Mouse (Mus musculus): Measurements from ENCODE around the gene Babam1. TPM values are rescaled to one million over a fixed set of nuclear protein-coding genes. Genes with fewer than 3 reads are reported as not detected.

Gene Babam1
- total RNA-seq, 2 experiments from 2014 or later, result 90.2 to 130 TPM

DNA sequence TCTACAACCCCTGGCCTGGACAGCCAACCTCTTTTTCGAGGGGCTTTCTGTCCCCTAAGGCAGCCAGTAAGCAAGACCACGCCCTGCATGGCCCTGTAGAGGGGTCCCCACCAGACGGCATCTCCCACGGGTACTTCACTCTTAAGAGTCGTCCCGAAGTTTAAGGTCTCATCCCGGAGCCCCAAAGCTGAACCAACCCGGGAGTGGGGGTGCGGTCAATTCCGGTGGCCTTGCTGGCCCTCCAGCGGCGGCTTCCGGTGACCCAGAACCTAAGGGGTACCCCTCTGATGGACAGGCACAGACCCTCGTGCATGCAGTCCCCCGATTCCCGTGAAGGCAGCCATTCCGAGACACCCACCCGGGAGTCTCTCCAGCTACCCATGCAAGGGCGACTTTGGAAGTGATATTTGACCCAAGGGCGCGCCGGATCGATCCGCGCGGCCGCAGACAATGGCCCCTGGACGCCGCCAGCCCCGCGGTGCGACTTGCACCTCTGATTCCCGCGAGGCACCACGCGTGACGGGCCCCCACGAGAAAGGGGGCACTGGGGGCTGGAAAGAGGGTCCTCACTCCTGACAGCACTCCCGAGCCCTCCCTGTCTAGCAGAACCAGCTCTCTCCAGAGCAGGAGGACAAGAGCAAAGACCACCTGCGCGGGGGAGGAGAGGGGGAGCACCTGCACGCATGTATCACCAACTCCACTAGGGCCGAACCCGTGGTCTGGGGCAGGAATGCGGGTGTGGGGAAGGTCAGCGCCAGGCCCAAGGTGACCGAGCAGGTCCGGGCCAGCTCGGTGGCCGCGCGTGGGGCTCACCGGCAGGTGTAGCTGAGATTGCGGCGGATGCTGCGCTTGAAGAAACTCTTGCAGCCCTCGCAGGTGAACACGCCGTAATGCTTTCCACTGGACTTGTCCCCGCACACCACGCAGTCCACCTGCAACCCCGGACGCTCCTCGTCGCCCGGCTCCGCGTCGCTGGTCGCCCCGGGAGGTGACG is 16.2 kb upstream of the Babam1 start:
- no peak for ATAC-seq (replicated peaks; ENCODE audit: low FRiP score, low TSS enrichment, poor library complexity, severe bottlenecking)

DNA sequence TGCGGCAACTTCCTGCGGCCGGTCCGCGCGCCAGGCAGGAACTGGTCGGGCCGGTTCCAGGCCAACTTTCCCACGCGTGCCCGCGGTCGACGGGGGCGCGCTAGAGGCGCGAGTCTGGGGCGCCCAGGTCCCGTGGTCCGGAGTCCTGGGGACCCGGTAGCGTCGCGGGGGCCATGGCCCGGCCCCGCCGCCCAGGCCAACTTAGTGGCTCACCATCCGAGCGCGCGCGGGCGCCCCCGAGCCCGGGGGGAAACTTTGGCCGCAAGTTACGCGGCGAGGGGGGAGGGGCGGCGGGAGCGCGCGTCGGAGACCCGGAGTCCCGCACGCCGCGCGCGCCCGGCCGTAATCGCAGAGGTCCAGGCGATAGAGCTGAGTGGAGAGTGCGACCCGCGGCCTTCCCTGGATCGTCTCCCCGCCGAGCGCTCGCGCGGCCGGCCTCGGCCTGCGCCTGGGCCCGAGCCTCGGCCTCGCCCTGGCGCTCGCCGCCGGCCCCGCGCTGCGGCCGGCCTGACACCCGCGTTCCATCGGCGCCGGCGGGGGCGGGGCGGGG is 15.2 kb upstream of the Babam1 start, which contains the start of gene Nr2f6:
Nr2f6 (minus strand) TSS at position 540 of the 550 bp plus-strand sequence.
- no peak for ATAC-seq (replicated peaks; ENCODE audit: low FRiP score, low TSS enrichment, poor library complexity, severe bottlenecking)

DNA sequence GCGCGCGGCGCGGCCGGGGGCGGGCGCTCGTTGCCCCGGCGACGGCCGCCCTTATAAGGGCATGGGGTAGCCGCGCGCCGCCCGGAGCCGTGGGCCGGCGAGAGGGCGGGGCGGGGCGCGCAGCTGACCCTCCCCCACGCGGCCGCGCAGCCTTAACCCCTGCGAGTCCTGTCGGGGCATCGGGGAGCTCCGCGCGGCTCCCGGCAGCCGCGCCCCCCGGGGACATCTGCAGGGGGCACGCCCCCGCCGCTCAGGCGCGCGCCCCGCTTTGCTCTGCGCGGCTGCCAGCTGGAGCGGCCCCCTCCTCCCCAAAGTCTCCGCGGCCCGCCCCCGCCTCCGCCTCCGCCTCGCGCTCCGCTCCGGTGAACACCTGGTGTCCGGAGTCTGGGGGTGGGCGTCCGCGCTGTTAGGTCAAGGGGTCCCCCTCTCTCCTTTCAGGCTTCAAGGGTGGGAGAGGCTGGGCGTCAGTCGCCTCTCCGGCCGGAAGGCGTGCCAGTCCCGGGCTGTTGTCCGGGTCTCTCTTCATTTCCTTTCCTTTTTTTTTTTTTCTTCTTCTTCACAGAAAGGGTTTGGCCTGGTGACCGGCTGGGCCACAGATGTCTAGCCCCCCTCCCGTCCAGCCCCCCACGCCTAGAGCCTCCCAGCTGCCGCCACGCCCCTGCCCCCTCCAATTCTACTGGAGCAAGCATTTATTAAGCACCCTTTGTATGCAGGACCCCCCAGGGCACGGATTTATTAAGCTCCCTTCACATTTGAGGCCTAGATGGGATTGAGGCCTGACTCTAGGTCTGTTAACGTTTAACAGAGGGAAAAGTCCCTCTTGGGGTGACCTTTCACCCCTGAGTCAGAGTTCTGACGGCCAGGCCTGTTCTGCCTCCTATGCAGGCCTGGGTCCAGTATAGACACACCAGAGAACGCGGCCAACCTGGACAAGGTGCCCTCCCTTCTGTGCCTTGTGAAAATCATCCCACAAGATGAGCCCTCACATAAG is 14.4 kb upstream of the Babam1 start:
- ATAC-seq (replicated peaks; ENCODE audit: low FRiP score, low TSS enrichment, poor library complexity, severe bottlenecking), result 0 out of 2 replicates have a peak, but pooled peaks have one; percentile 32

GRCm38 (mm10) chr8:71383396-71383795 is 13.3 kb upstream of the Babam1 start:
- no peak for ATAC-seq (replicated peaks; ENCODE audit: low FRiP score, low TSS enrichment, poor library complexity, severe bottlenecking)

- no peak for ATAC-seq (replicated peaks; ENCODE audit: low FRiP score, low TSS enrichment, poor library complexity, severe bottlenecking)
These were observed 12.8 kb upstream of the Babam1 start for GRCm38 (mm10) chr8:71383860-71384259.

- ATAC-seq (replicated peaks; ENCODE audit: low FRiP score, low TSS enrichment, poor library complexity, severe bottlenecking), result no peak
These were observed 11.3 kb upstream of the Babam1 start for GRCm38 (mm10) chr8:71385212-71385835.

- ATAC-seq (replicated peaks; ENCODE audit: low FRiP score, low TSS enrichment, poor library complexity, severe bottlenecking), result no peak
These were observed 8.4 kb upstream of the Babam1 start for GRCm38 (mm10) chr8:71388267-71388666.

GRCm38 (mm10) chr8:71391696-71392095 is 5.0 kb upstream of the Babam1 start:
- ATAC-seq (replicated peaks; ENCODE audit: low FRiP score, low TSS enrichment, poor library complexity, severe bottlenecking), result no peak

DNA sequence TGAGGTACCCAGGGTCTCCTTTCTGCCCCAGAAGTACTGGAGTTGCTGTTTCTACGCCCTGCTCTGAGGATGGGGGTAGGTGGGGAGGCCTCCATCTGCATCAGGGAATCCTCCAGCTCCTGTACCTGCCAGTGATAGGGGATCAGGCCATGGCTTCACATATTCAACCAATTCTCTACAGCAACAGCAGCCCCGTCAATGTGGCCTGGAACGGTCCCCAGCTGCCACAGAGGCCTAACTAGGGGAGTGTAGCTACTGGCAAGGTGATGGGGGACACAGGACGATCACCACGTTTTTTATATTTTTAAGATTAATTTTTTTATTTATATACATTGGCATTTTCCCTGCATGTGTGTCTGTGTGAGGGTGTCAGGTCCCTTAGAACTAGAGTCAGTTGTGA is 4.3 kb upstream of the Babam1 start:
- ATAC-seq (replicated peaks; ENCODE audit: low FRiP score, low TSS enrichment, poor library complexity, severe bottlenecking), result no peak

- ATAC-seq (replicated peaks; ENCODE audit: low FRiP score, low TSS enrichment, poor library complexity, severe bottlenecking), result 0 out of 2 replicates have a peak, but pooled peaks have one; percentile 53
These were observed 3.8 kb upstream of the Babam1 start for GRCm38 (mm10) chr8:71392871-71393270.

- no peak for ATAC-seq (replicated peaks; ENCODE audit: low FRiP score, low TSS enrichment, poor library complexity, severe bottlenecking)
These were observed 2.2 kb upstream of the Babam1 start for GRCm38 (mm10) chr8:71394481-71394880.

GRCm38 (mm10) chr8:71395071-71395470 is 1.6 kb upstream of the Babam1 start:
- ATAC-seq (replicated peaks; ENCODE audit: low FRiP score, low TSS enrichment, poor library complexity, severe bottlenecking), result no peak

- no peak for ATAC-seq (replicated peaks; ENCODE audit: low FRiP score, low TSS enrichment, poor library complexity, severe bottlenecking)
These were observed 1.0 kb upstream of the Babam1 start, which contains the start of gene Ushbp1 for GRCm38 (mm10) chr8:71395629-71396028. TSS of gene Ushbp1 (minus strand) at chr8:71395802.

DNA sequence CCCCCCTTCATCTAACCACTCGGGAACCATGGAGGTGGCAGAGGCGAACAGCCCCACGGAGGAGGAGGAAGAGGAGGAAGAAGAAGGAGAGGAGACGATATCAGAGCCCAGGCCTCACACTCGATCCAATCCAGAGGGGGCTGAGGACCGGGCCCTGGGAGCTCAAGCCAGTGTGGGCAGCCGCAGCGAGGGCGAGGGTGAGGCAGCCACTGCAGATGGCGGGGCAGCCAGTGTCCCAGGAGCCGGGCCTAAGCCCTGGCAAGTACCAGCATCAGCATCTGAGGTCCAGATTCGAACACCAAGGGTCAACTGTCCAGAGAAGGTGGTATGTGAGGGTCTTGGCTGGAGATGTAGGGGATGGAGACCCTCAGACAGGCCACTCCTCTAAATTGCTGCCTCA is 1.0 kb downstream of the Babam1 start:
- no peak for ATAC-seq (replicated peaks; ENCODE audit: low FRiP score, low TSS enrichment, poor library complexity, severe bottlenecking)

DNA sequence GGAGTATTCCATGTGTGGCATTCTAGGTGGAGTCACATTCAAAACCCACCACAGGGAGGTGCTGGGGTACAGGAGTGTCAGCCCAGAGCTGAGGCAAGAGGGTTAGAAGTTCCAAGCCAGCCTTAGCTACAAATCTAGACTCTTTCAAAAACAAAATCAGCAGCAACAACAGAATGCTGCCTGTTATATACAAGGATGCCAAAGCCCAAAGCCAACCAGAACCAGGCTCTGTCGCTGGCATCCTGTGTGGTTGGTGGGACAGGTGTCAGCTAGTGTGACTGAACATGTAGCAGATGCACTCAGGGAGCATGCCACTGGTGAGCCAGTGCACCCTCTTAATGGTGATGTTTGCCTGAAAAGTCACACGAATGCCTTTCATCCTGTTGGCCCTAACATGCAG is 4.2 kb downstream of the Babam1 start:
- no peak for ATAC-seq (replicated peaks; ENCODE audit: low FRiP score, low TSS enrichment, poor library complexity, severe bottlenecking)

DNA sequence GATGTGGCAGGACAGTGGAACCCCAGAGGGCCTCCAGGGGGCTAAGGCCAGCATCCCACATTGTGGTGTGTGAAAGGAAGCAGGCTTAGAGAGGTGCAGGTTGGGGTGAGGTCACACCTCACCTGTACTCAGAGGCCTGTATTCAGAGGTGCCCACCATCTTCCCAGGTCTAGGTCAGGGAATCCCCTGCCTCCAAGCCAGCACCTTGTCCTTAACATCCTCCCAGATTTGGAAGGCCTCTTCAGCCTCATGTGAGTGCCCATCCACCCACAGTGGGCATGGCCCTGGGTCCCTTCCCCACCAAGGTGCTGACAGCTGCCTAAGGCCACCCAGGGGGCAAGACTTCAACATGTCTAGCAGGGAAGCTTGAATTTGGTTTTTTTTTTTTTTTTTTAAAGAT is 4.8 kb downstream of the Babam1 start:
- ATAC-seq (replicated peaks; ENCODE audit: low FRiP score, low TSS enrichment, poor library complexity, severe bottlenecking), result no peak

DNA sequence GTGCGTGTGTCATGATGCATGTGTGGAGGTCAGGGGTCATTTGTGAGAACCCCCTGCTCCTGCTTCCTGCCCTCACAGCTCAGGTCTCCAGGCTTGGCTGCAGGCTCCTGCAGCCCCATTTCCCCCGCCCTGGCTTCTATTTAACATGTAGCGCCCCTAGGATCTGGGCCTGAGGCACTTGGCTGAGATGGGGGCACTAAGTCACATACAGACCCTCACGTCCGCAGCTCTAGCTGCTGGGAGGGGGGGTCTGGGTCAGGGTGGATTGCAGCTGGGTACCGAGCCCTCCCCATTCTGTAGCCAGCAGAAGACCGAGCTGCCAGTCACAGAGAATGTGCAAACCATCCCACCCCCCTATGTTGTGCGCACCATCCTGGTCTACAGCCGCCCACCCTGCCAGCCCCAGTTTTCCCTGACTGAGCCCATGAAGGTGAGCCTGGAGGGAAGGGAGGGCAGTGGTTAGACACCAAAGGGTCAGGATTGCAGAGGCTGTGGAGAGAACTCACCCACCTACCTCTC is 5.8 kb downstream of the Babam1 start:
- ATAC-seq (replicated peaks; ENCODE audit: low FRiP score, low TSS enrichment, poor library complexity, severe bottlenecking), result no peak

DNA sequence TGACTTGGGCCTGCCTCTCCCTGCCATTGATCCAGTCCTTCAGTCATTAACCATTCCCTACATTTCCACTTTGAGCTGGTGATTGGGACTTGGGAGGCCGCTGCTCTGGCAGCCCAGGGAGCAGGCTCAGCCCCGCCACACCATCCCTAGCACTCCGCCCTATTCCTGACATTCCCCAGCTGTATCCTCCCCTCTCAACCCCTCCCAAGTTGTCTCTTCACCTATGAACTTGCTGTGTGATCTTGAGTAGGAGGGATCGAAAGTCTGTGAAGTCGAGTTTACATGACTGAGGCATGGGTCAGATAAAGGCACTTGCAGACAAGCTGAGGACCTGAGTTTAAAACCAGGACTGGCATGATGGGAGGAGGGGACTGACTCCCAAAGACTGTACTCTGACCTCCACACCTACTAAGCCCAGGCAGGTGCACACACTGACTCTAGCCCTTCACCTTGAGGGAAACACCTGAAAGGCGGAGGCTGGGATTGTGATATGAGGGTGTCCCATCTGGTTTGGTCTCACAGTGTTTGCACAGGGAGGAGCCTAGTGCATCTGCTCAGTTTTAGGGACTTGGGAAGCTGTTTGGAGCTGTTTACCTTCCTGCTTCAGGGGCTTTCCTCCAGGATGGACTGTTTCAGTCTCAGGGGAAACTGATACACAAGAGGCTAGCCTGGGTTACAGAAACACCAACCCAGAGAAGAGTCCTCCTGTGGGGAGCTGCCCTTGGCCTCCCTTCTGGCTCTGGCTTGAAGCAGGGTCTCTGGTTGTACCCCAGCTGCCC is 6.6 kb downstream of the Babam1 start:
- no peak for ATAC-seq (replicated peaks; ENCODE audit: low FRiP score, low TSS enrichment, poor library complexity, severe bottlenecking)

Measured in megakaryocyte-erythroid progenitor cell, adult 5-6 weeks (primary cell).